Mouse (Mus musculus) gastrocnemius, adult 8-10 months (tissue): Measurements from ENCODE around the gene Nme2. TPM values are rescaled to one million over a fixed set of nuclear protein-coding genes. Genes with fewer than 3 reads are reported as not detected.

Source experiments
- total RNA-seq, 4 experiments: library from RNA; stranded (reverse); gene quantifications; 2 replicates each; pipeline ENCODE4 v1.2.4; 2022

Gene Nme2
- total RNA-seq, 4 experiments from 2014 or later, result 682 to 772 (median 716) TPM

Other genes starting within 250 kb of the Nme2 start
- gene Utp18, start 70.5 kb downstream of the Nme2 start, total RNA-seq, result 10 to 100 TPM in 1 of 4 experiments, 1 to 10 TPM in 3; 7.6 to 11.1 (median 8.5) TPM
- gene Mbtd1, start 70.4 kb downstream of the Nme2 start, total RNA-seq, result 10 to 100 TPM in 2 of 4 experiments, 1 to 10 TPM in 2; 8.6 to 11.0 (median 9.4) TPM
- 10 to 100 TPM in 2 of 4 experiments, 1 to 10 TPM in 2; 7.0 to 15.4 (median 9.8) TPM for gene Gm20390, start 12.0 kb upstream of the Nme2 start, total RNA-seq
- 10 to 100 TPM; 10.3 to 24.4 (median 11.8) TPM for gene Nme1, start 12.3 kb upstream of the Nme2 start, total RNA-seq
- gene Spag9, start 39.8 kb upstream of the Nme2 start, total RNA-seq, result 100 to 1,000 TPM; 142 to 167 (median 160) TPM